Mouse (Mus musculus) limb, embryonic 11.5 days (tissue): ENCODE measurements around the gene Rbm15. TPM values are rescaled to one million over a fixed set of nuclear protein-coding genes. Genes with fewer than 3 reads are reported as not detected.
A peak's percentile ranks its signal among the peaks of the same experiment; 100 is the strongest.

Experiments
- ATAC-seq: fragments of 200-750 bp; cut with Nextera tagmentation; 2 replicates; pipeline ENCODE4 v1.8.0; 2017; ENCODE audit warnings: low read depth; ENCODE audit not compliant: insufficient number of reproducible peaks, low FRiP score, low TSS enrichment
- DNase-seq: peaks from one replicate; pipeline ENCODE4 v3.0.0-alpha.2; 2015; ENCODE audit warnings: low spot score
- H3K27ac ChIP-seq: fragments of 300-500 bp; sonication (generic); replicated peaks from 2 replicates; pipeline ENCODE4 v1.5.1; 2014; ENCODE audit warnings: low read depth, mild to moderate bottlenecking, low read length
- H3K27me3 ChIP-seq: fragments of 300-500 bp; sonication (generic); 2 replicates; pipeline ENCODE4 v1.6.1; 2014; ENCODE audit warnings: mild to moderate bottlenecking, low read length, mixed read lengths; ENCODE audit not compliant: control insufficient read depth, insufficient read depth
- H3K36me3 ChIP-seq: fragments of 300-500 bp; sonication (generic); 2 replicates; pipeline ENCODE4 v1.6.1; 2014; ENCODE audit warnings: mild to moderate bottlenecking, low read length, moderate library complexity, mixed read lengths; ENCODE audit not compliant: control insufficient read depth, insufficient read depth
- H3K4me1 ChIP-seq: fragments of 300-500 bp; sonication (generic); 2 replicates; pipeline ENCODE4 v1.6.1; 2014; ENCODE audit warnings: low read length, mixed read lengths; ENCODE audit not compliant: control insufficient read depth, insufficient read depth
- H3K4me2 ChIP-seq: fragments of 300-500 bp; sonication (generic); 2 replicates; pipeline ENCODE4 v1.6.1; 2014; ENCODE audit warnings: low read depth, mild to moderate bottlenecking, moderate library complexity; ENCODE audit not compliant: severe bottlenecking
- H3K4me3 ChIP-seq: fragments of 300-500 bp; sonication (generic); 2 replicates; pipeline ENCODE4 v1.5.1; 2014; ENCODE audit warnings: low read depth, low read length
- H3K9ac ChIP-seq: fragments of 300-500 bp; sonication (generic); 2 replicates; pipeline ENCODE4 v1.6.1; 2014; ENCODE audit warnings: mild to moderate bottlenecking, low read length
- H3K9me3 ChIP-seq: fragments of 300-500 bp; sonication (generic); 2 replicates; pipeline ENCODE4 v1.6.1; 2016; ENCODE audit warnings: low read length; ENCODE audit not compliant: control insufficient read depth
- WGBS: fragments of 180-500 bp; shearing (Covaris S2); extraction: QIAGEN DNeasy Blood & Tissue Kit; methylation state at CpG from one replicate; pipeline ENCODE4 v1.1.7; 2014; 5-methylcytosine and 5-hydroxymethylcytosine counted together
- polyA plus RNA-seq: library from polyadenylated mRNA; unstranded; fragments of >200 nt; fragmentation: Nextera tagmentation; extraction: Ambion mirVana; gene quantifications from 2 replicates; pipeline ENCODE4 v1.2.1, GENCODE M21; 2014

The Rbm15 gene
- polyA plus RNA-seq, 1 experiment from 2014 or later, result 19.0 TPM

- peak overlapping the region; percentile 97 for H3K27ac ChIP-seq
- H3K4me1 ChIP-seq, result peaks cover 17% of the 10 kb centered on the region
- WGBS, result 11% methylated on average over 12 of the region's 12 CpGs
- peak overlapping the region; percentile 56 for H3K4me2 ChIP-seq
- DNase-seq (no peak), ATAC-seq (no peak)
- no peaks in the 10 kb centered on the region for H3K9me3 ChIP-seq
- peaks cover 11% of the 10 kb centered on the region; the same call in 1 of the 2 replicates for H3K36me3 ChIP-seq
- no peaks in the 10 kb centered on the region for H3K27me3 ChIP-seq
- H3K9ac ChIP-seq, result peak overlapping the region; percentile 93
- peak overlapping the region; percentile 88 for H3K4me3 ChIP-seq
Observed at GRCm38 (mm10) chr3:107334202-107334934, 895 bp upstream of the Rbm15 start.

DNA sequence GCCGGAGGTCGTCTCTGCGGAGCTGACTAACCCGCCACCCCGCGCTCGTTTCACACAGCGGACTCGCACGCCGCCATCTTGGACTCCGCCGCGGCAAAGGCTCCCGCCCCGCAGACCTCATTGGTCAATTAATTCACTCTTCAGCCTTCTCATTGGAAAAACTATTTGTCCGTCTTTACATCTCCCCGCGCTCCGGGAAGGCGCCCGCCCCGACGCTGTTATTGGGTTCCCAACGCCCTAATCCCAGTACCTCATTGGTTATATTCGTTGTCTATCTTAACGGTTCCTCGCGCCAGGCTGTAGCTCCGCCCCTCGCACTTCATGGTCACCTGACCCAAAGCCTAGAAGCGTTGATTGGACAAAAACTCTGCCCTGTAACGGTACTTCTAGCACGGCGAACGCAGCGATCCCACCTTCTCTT is 503 bp downstream of the Rbm15 start:
- H3K9ac ChIP-seq, result peak overlapping the region; percentile 93
- H3K4me1 ChIP-seq, result peaks cover 17% of the 10 kb centered on the region
- ATAC-seq (peak; percentile 96), DNase-seq (peak; percentile 95)
- peaks cover 11% of the 10 kb centered on the region; the same call in 1 of the 2 replicates for H3K36me3 ChIP-seq
- no peaks in the 10 kb centered on the region for H3K9me3 ChIP-seq
- peak overlapping the region; percentile 24; the same call in 1 of the 2 replicates for H3K4me2 ChIP-seq
- no peaks in the 10 kb centered on the region for H3K27me3 ChIP-seq
- H3K27ac ChIP-seq, result peak overlapping the region; percentile 97
- WGBS, result under 1% methylated on average over 37 of the region's 37 CpGs
- H3K4me3 ChIP-seq, result peak overlapping the region; percentile 88

DNA sequence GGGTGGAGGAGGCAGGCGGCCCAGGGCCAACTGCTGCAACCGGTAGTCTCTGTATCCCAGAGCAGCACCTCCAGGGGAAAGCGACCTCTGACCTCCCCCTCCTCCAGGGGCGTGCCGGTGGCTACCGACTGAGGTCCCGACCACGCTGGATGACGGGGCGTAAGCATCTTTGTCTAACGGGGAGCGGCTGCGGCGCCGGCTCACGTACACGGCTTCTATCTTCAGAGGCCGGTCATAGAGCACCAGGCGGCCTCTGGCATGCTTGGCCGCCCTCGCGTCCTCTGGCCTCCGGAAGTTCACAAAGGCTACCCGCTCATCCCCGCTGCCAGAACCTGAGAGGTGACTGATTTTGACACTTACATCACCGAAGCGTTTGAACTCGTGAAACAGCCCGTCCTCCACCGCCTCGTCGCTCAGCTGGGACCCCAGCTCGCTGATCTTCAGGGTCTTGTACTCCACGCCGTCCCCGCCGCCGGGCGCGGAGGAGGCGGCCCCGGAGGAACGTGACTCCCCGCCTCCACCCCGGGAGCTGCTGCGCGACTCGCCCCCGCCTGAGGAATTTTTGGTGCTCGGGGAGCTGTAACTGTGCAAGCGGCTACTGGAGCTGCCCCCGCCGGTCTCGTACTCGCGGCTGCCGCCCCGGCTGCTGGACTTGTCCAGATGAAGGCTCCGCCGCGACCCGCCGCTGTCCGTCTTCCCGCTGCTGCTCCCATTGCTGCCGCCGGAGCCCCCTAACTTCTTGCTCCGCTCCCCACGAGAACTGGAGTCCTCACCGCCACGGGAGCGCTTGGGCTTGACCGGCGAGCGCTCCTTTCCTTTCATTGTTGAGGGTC is 1.1 kb downstream of the Rbm15 start:
- WGBS, result under 1% methylated on average over 75 of the region's 75 CpGs
- ATAC-seq, result peak; percentile 0; the same call in 1 of the 2 replicates
- Histone ChIP-seq H3K27ac (peak overlapping the region; percentile 97), H3K27me3 (no peaks in the 10 kb centered on the region), H3K9ac (peak overlapping the region; percentile 90), H3K36me3 (peaks cover 11% of the 10 kb centered on the region; the same call in 1 of the 2 replicates), H3K4me2 (peak overlapping the region; percentile 87), H3K9me3 (no peaks in the 10 kb centered on the region), H3K4me1 (peaks cover 17% of the 10 kb centered on the region), H3K4me3 (peak overlapping the region; percentile 88)
- DNase-seq, result peak; percentile 73

DNA sequence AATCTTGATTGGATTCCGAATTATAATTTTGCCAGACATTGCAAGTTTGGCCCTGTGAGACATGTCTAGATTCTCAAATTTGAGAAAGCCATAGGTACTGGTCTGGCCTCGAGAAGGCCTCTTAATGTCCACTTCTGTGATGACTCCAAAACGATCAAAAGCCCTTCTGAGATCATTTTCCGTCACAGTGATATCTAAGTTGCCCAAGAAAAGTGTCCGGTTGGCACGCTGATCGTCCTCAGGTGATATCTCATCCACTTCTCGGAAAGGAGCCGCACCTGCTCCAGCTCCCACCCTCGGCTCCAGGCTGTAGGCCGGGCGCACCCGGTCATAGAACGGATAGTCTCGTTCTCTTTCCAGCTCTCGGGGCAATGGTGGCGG is 1.7 kb downstream of the Rbm15 start:
- Histone ChIP-seq H3K9ac (peak overlapping the region; percentile 90), H3K4me1 (peaks cover 17% of the 10 kb centered on the region), H3K27ac (no peak overlapping the region), H3K4me2 (peak overlapping the region; percentile 87), H3K9me3 (no peaks in the 10 kb centered on the region), H3K4me3 (peak overlapping the region; percentile 88), H3K27me3 (no peaks in the 10 kb centered on the region), H3K36me3 (peaks cover 11% of the 10 kb centered on the region; the same call in 1 of the 2 replicates)
- 27% methylated on average over 17 of the region's 17 CpGs for WGBS
- DNase-seq (no peak), ATAC-seq (no peak)

DNA sequence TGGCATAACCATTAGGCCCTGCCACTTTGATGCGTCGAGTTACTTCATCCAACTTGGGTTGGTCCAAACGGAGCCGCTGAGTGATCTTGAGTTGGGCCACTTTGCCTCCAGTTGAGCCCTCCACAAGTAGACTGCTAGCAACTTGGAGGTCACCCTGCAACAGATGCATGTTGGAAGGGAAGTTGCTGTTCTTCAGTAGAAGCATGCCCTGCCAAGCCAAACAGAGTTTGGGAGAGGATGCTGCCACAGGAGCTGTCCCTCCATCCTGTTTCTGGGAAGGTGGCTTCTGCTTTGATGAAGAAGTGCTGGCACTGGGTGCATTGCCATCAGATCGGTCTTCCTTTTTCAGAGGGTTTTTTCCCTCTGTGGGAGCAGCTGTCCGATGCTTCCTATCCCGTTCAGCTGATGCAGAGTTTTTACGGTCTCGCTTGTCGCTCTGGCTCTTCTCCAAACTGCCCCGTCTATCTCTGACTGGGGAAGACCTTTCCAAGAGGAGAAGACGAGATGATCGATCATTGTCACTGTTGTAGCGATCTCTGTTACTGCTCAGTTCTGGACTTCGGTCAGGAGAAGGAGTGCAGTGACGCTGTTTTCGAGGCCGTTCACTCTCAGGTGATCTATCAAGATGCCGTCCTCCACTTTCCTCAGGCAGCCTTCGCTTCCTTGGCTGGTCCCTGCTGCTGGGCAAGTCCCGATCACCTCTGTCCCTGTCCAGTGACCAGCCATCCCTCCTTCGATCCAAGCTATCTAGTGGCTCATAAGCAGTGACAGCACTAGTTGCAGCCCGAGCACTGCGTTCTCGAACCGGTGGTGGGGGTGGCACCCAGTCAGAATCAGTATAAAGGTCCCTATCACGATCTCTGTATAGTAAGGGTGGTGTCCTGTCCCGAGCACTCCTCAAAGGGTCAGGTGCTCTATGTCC is 2.7 kb downstream of the Rbm15 start:
- DNase-seq, result no peak
- WGBS, result 70% methylated on average over 28 of the region's 28 CpGs
- no peaks in the 10 kb centered on the region for H3K9me3 ChIP-seq
- 0 out of 2 replicates have a peak overlapping the region, but pooled peaks have one; percentile 34 for H3K9ac ChIP-seq
- peak overlapping the region; percentile 88 for H3K4me3 ChIP-seq
- no peaks in the 10 kb centered on the region for H3K27me3 ChIP-seq
- peaks cover 14% of the 10 kb centered on the region; the same call in 1 of the 2 replicates for H3K36me3 ChIP-seq
- H3K4me2 ChIP-seq, result peak overlapping the region; percentile 87
- H3K27ac ChIP-seq, result no peak overlapping the region
- H3K4me1 ChIP-seq, result peaks cover 17% of the 10 kb centered on the region
- ATAC-seq, result no peak

- DNase-seq (no peak), ATAC-seq (no peak)
- Histone ChIP-seq H3K4me2 (no peak overlapping the region), H3K27me3 (no peaks in the 10 kb centered on the region), H3K9ac (no peak overlapping the region), H3K4me1 (peaks cover 24% of the 10 kb centered on the region), H3K27ac (no peak overlapping the region), H3K36me3 (peaks cover 19% of the 10 kb centered on the region; the same call in 1 of the 2 replicates), H3K9me3 (no peaks in the 10 kb centered on the region), H3K4me3 (no peak overlapping the region)
- WGBS, result 96% methylated on average over 1 of the region's 1 CpGs
Observed at GRCm38 (mm10) chr3:107326442-107326841, 7.0 kb downstream of the Rbm15 start.

GRCm38 (mm10) chr3:107321776-107322175 is 11.7 kb downstream of the Rbm15 start:
- Histone ChIP-seq H3K36me3 (peaks cover 8% of the 10 kb centered on the region; the same call in 1 of the 2 replicates), H3K4me2 (no peak overlapping the region), H3K4me3 (no peak overlapping the region), H3K27me3 (no peaks in the 10 kb centered on the region), H3K4me1 (peaks cover 9% of the 10 kb centered on the region), H3K9ac (no peak overlapping the region), H3K27ac (no peak overlapping the region), H3K9me3 (no peaks in the 10 kb centered on the region)
- no peak for DNase-seq
- no peak for ATAC-seq
